Mouse (Mus musculus) kidney, adult 8-10 months (tissue): ENCODE measurements around the gene Xrn2.
"Not testable (repeated sequence)": the region's sequence is repeated elsewhere in the genome, so short reads cannot be mapped to it uniquely, and the experiment has no call there.

ENCODE experiments used
- DNase-seq, 2 experiments: peaks; one replicate each; pipeline ENCODE4 v3.0.0; 2022

The Xrn2 gene

GRCm38 (mm10) chr2:147012623-147013184 is at the start of gene Xrn2:
Xrn2 (plus strand) TSS chr2:147012996.
- peak; percentile 95 for DNase-seq

DNA sequence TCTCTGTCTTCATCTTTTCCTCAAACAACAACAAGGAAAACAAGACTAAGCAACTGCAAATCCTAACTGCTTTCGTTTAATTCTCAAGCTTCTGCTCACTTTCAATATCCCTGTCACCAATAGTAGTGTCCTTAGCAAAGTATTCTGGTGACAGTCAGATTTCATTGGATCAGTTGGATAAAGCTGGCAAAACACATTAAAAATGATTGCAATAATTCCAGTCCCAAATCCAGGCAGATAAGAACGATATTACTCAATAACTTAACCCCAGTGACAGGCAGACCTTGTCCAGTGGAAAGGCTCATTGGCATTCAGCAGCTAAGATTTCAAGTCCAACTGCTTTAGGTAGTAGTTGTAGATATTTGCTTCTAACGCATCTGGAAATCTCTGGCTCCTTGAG is 37.8 kb upstream of the Xrn2 start:
- DNase-seq, result no peak

DNA sequence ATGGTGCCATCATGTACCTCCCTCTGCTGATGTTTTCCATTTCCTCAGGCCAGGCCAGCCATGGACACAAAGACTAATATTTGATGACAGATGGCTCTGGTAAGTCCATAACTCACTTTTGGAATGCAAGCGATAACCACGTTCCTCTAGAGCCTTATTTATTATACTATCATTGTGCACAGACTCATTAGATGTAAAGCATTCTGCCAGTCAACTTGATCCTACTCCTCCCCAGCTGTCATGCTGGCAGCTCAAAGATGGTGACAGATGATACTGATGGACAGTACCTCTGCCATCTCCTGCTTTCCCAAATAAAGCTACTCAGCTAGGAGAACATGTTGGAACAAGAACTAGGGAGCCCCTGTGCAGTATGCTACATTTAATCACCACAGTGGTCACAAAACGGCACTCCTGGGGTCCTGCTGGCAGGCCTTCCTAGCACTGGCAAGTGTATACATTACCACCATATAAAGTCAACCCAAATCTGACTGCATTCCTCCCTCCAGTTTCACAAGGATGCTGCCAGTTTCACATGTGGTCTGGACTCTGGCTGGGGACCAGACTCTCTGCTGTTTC is 37.3 kb upstream of the Xrn2 start:
- no peak for DNase-seq

- DNase-seq, result no peak
Observed at GRCm38 (mm10) chr2:146982786-146983185, 30.0 kb upstream of the Xrn2 start.

GRCm38 (mm10) chr2:146984831-146985230 is 28.0 kb upstream of the Xrn2 start:
- DNase-seq, result no peak

DNA sequence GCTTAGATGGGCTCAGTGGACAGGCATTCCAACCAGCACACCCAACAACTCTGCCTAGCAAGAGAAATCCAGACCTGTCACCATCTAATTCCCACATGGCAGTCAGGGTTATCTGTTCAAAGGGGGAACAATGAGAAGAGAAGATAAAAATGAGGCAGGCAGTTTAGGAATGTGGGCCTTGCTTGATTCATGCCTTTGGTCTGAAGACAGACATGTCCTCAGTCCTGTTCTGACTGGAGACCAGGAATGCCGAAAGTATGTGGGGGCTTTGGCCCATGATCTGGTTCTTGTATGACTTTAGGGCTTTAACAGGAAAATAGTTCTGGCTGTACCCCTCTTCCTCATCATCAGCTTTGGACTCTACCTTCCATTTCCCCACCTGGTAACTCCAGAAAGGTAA is 27.0 kb upstream of the Xrn2 start:
- no peak for DNase-seq

GRCm38 (mm10) chr2:146986429-146986828 is 26.4 kb upstream of the Xrn2 start:
- DNase-seq, result no peak

GRCm38 (mm10) chr2:147007265-147007664 is 5.5 kb upstream of the Xrn2 start:
- no peak for DNase-seq

GRCm38 (mm10) chr2:147009084-147009483 is 3.7 kb upstream of the Xrn2 start:
- no peak for DNase-seq

DNA sequence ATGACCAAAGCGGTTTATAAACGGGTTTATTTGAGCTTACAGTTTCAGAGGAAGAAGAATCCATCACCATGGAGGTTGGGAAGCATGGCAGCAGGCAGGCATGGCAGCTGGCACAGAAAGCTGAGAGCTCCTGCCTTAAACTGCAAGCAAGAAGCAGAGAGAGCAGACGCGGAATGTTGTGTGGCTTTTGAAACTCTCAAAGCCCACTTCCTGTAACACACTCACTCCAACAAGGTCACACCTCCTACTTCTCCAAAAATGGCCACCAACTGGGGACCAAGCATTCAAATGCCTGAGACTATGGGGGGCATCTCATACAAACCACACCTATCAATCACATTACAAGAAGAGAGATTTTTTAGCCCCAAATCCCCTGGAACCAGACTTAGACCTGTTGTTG is 2.7 kb upstream of the Xrn2 start:
- DNase-seq, result no peak

DNA sequence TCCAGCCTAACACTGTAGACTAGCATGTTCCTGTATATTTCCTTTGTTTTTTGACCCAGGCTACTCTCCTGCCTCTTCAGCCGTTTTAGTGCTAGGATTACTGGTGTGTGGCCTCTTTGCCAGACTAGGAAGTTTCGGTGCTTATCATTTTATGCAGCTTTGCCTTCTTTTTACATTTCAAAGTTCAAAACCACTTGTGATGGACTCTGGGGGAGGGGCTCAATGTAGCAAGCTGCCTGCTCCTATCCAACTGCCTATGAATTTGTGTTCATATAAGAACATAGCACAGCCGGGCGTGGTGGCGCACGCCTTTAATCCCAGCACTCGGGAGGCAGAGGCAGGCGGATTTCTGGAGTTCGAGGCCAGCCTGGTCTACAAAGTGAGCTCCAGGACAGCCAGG is 1.8 kb upstream of the Xrn2 start:
- no peak for DNase-seq

DNA sequence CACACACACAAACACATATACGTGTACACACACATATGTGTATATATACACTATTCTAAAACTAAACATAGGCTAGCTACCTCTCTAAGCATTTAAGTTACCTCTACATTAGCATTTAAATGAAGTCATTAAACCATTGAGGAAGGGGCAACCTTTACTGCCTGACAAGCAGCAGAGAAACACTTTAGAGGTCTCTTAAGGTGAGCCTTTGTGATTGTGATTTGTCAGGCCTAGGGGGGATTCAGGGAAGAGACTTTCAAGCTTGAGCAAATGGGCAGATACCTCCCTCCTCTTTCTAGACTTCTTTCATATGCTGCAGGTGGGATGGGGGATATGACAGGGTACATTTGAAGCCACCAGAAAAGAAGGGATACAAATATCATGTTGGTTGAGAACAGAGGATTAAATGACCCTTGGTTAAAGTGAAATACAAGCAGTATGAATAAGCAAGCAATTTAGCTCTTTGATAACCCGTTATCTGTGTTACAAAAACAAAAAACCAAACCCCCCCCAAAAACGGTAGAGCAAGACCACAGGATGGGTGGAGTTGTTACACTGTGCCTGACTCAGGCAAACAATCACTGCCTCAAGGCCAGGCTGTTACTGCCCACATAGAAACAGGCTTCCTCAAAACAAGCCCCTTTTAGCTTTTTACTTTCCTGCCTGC is 1.2 kb upstream of the Xrn2 start:
- no peak for DNase-seq

DNA sequence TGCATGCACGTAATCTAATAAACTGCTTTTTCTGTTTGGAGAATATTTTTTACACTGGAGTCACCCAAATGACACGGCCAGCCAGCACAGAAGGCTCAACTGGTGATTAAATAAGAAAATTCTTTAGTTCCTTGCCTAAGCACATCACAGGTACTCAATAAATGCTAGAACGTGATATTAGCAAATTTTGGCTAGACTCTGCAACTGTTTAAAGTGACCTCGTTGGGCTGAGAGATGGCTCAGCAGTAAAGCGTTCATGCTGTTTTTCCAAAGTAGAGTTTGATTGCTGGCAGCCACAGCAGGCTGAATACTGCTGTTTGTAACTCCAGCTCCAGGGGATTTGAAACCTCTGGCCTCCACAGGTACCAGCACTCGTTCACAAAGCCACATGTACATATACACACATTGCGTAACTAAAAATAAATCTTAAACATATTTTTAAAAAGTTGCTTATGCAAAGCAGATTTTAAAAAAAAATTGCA is 614 bp upstream of the Xrn2 start:
- no peak for DNase-seq

GRCm38 (mm10) chr2:147013194-147013969 is 586 bp downstream of the Xrn2 start:
- DNase-seq, result peak; percentile 72 to 78

DNA sequence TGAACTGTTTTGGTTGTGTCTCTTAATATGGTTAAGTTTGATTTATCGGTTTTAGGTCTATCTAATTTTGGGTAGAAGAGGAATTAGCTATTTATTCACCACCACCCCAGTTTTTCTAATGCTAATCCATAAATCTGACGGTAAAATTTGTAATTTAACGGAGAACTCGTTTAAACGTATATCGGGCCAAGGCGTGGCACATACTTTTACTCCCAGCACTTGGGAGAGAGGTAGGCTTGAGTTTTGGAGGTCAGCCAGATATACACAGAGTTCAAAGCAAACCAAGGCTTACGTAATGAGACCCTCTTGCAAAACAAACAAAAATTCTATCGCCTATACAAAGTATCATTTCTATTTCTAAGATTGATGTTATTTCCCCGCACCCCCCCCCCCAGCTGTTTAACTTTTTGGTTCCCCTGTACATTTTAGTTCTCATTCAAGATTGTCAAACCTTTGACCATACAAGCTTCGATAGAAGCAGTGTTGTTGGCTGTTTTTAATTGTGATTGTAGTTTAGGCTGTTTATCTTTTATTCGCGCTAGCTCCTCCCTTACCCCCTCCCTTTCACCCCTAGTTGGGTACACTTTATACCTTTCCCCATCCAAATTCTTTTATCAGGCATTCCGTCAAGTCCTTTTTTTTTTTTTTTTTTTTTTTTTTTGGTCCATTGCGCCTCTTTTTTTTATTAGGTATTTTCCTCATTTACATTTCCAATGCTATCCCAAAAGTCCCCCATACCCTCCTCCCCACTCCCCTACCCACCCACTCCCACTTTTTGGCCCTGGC is 1.5 kb downstream of the Xrn2 start:
- peak in 1 of 2 experiments; percentile 32 for DNase-seq

DNA sequence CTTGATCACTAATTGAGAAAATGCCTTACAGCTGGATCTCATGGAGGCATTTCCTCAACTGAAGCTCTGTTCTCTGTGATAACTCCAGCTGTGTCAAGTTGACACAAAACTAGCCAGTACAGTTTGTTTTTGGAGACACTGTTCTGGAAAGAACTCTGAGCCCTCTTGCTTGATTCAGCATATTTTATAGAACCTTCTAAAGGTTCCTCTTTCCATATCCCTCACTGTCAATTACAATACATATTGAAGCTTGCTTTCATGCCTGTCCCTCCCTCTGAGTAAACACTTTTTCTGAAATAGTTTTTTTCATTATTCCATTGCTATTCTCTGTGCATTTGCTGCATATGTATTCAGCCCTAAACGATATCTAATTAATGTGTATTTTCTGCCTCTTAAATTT is 9.2 kb downstream of the Xrn2 start:
- DNase-seq, result not testable (repeated sequence)

- DNase-seq, result no peak
Observed at GRCm38 (mm10) chr2:147023067-147023466, 10.3 kb downstream of the Xrn2 start.

GRCm38 (mm10) chr2:147023560-147023959 is 10.8 kb downstream of the Xrn2 start:
- no peak for DNase-seq

DNA sequence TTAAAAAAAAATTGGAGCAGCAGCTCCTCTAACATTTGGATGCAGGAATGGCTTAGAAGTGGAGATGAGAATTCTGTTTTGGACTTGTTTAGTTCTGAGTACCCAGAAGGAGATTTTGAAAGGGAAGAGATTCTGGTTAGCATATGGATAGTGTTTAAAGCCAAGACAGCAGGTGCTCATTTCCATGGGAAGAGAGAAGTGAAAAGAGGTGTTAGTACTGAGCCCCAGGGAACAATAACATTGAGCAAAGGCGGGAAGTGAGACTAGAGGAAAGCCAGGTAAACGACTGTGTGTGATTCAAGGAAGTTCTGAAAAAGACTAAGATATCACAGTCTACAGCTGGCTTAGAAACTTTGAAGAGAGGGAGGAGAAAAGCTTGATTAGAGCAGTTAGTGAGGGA is 20.3 kb downstream of the Xrn2 start:
- DNase-seq, result no peak

GRCm38 (mm10) chr2:147035864-147036263 is 23.1 kb downstream of the Xrn2 start:
- no peak for DNase-seq

DNA sequence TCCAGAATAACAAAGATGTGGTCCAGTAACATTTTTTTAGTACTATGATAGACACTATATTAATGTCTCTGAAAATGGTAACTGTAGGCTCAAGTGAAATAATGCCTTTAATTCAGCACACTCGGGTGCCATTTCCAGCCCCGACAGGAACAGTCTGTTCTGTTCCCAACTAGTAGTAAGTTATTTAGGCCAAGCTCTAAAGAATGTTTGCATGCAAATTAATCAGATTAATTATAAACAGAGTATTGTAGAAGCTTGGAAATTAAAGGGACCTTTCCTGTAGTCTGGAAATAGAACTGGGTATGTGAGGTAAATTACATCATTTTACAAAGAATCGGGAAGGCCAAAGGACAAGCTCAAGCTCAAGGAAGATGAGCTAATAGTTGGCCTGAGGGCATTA is 34.3 kb downstream of the Xrn2 start:
- DNase-seq, result peak; percentile 49 to 56

- DNase-seq, result no peak
Observed at GRCm38 (mm10) chr2:147053229-147053892, 40.6 kb downstream of the Xrn2 start.
